Mouse (Mus musculus) neural tube, embryonic 15.5 days (tissue): ENCODE data around the gene Antxr1. TPM values are rescaled to one million over a fixed set of nuclear protein-coding genes. Genes with fewer than 3 reads are reported as not detected.

ENCODE experiments used
- ATAC-seq: fragments of 200-750 bp; cut with Nextera tagmentation; 2 replicates; pipeline ENCODE4 v1.8.0; 2017; ENCODE audit warnings: mild to moderate bottlenecking, moderate TSS enrichment, moderate library complexity; ENCODE audit not compliant: low FRiP score
- H3K27ac ChIP-seq: fragments of 300-500 bp; sonication (generic); replicated peaks from 2 replicates; pipeline ENCODE4 v1.5.1; 2015; ENCODE audit warnings: mild to moderate bottlenecking, inconsistent platforms
- H3K27me3 ChIP-seq: fragments of 300-500 bp; sonication (generic); replicated peaks from 2 replicates; pipeline ENCODE4 v1.6.1; 2015; ENCODE audit warnings: inconsistent platforms
- H3K36me3 ChIP-seq: fragments of 300-500 bp; sonication (generic); 2 replicates; pipeline ENCODE4 v1.6.1; 2015; ENCODE audit warnings: inconsistent platforms
- H3K4me1 ChIP-seq: fragments of 300-500 bp; sonication (generic); 2 replicates; pipeline ENCODE4 v1.6.1; 2015; ENCODE audit warnings: inconsistent platforms
- H3K4me2 ChIP-seq: fragments of 300-500 bp; sonication (generic); 2 replicates; pipeline ENCODE4 v1.6.1; 2015; ENCODE audit warnings: inconsistent platforms, mild to moderate bottlenecking, moderate library complexity
- H3K4me3 ChIP-seq: fragments of 300-500 bp; sonication (generic); replicated peaks from 2 replicates; pipeline ENCODE4 v1.5.1; 2015; ENCODE audit warnings: mild to moderate bottlenecking, inconsistent platforms
- H3K9ac ChIP-seq: fragments of 300-500 bp; sonication (generic); replicated peaks from 2 replicates; pipeline ENCODE4 v1.6.1; 2015; ENCODE audit warnings: mild to moderate bottlenecking, inconsistent platforms
- H3K9me3 ChIP-seq: fragments of 300-500 bp; sonication (generic); replicated peaks from 2 replicates; pipeline ENCODE4 v1.6.1; 2016; ENCODE audit warnings: inconsistent platforms
- WGBS: fragments of 180-500 bp; shearing (Covaris S2); methylation state at CpG from one replicate; pipeline ENCODE4 v1.1.7; 2015; ENCODE audit warnings: mixed read lengths; 5-methylcytosine and 5-hydroxymethylcytosine counted together
- polyA plus RNA-seq: library from polyadenylated mRNA; unstranded; fragments of >200 nt; fragmentation: Nextera tagmentation; extraction: Ambion mirVana; gene quantifications from 2 replicates; pipeline ENCODE4 v1.2.1, GENCODE M21; 2015

Gene Antxr1
- polyA plus RNA-seq, 1 experiment from 2014 or later: 6.7 TPM

DNA sequence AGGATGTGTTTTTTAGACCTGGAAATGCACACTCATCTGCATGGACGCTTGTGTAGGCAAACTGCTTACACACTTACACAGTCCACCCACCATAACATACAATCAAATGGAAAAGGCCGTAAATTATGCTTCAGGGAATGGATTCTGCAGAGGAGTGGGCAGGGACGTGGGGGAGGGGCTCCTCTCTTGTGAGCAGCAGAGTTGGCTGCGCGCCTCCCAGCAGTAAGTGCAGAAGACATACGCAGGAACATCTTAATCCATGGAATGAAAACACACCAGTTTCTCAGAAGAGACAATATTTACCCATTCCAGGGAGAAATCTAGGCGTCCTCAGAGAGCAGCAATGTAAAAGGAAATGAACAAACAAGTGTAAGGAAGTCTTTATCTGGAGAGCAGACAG, 65.2 kb downstream of the Antxr1 start:
- Histone ChIP-seq H3K27me3 (no peaks in the 10 kb centered on the region), H3K4me1 (peaks cover 9% of the 10 kb centered on the region), H3K36me3 (peaks cover 6% of the 10 kb centered on the region; the same call in 1 of the 2 replicates), H3K9me3 (no peaks in the 10 kb centered on the region), H3K4me3 (no peak overlapping the region), H3K27ac (0 out of 2 replicates have a peak overlapping the region, but pooled peaks have one; percentile 24), H3K9ac (no peak overlapping the region), H3K4me2 (0 out of 2 replicates have a peak overlapping the region, but pooled peaks have one; percentile 5)
- 35% methylated on average over 7 of the region's 7 CpGs for WGBS
- ATAC-seq: no peak

DNA sequence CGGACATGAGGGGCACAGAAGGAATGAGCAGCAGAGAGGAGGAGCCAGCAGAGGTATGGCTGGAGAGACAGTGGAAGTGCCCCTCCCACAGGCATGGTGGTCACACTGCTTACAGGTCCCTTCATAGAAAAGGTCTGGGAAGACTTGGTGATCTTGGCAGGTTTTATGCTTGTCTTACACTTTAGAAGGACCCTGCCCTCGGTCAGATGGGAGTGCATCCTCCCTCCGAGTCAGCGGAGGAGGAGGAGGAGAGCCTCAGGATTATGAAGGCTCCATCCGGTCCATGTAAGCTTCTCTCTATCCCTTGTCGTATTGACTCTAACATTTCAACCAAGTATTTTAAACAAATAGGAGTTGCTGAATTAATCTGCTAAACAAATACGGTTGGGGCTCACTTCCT, 65.7 kb downstream of the Antxr1 start:
- Histone ChIP-seq H3K36me3 (peaks cover 6% of the 10 kb centered on the region; the same call in 1 of the 2 replicates), H3K9me3 (no peaks in the 10 kb centered on the region), H3K27me3 (no peaks in the 10 kb centered on the region), H3K9ac (no peak overlapping the region), H3K27ac (no peak overlapping the region), H3K4me2 (no peak overlapping the region), H3K4me1 (peaks cover 9% of the 10 kb centered on the region), H3K4me3 (no peak overlapping the region)
- no peak for ATAC-seq
- WGBS: 83% methylated on average over 7 of the region's 7 CpGs

- Histone ChIP-seq H3K9ac (no peak overlapping the region), H3K4me2 (no peak overlapping the region), H3K4me1 (peaks cover 14% of the 10 kb centered on the region; the same call in 1 of the 2 replicates), H3K9me3 (no peaks in the 10 kb centered on the region), H3K36me3 (no peaks in the 10 kb centered on the region), H3K27me3 (no peaks in the 10 kb centered on the region), H3K27ac (no peak overlapping the region), H3K4me3 (no peak overlapping the region)
- ATAC-seq: no peak
- WGBS: 34% methylated on average over 2 of the region's 2 CpGs
Measured at GRCm38 (mm10) chr6:87262666-87263065, 73.0 kb downstream of the Antxr1 start.

DNA sequence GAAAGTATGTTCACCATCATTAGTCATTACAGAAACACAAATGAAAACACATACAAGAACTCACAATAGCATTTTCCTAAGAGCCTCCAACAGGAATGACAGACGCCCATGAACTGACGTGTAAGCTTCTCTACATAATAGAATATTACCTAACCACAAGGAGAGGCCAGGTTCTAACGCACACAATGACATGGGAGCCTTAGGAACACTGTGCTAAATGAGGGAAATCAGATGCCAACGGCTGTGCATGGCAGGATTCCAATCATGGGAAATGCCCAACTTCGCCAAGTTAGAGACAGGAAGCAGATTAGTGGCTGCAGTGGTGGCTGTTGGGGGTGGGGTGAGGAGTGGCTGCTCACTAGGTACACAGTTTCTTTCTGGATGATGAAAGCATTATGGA, 76.6 kb downstream of the Antxr1 start:
- Histone ChIP-seq H3K4me1 (peaks cover 20% of the 10 kb centered on the region; the same call in 1 of the 2 replicates), H3K36me3 (no peaks in the 10 kb centered on the region; the same call in 1 of the 2 replicates), H3K9ac (no peak overlapping the region), H3K4me3 (no peak overlapping the region), H3K9me3 (no peaks in the 10 kb centered on the region), H3K27ac (0 out of 2 replicates have a peak overlapping the region, but pooled peaks have one; percentile 37), H3K4me2 (no peak overlapping the region), H3K27me3 (no peaks in the 10 kb centered on the region)
- no peak for ATAC-seq
- 65% methylated on average over 5 of the region's 5 CpGs for WGBS

DNA sequence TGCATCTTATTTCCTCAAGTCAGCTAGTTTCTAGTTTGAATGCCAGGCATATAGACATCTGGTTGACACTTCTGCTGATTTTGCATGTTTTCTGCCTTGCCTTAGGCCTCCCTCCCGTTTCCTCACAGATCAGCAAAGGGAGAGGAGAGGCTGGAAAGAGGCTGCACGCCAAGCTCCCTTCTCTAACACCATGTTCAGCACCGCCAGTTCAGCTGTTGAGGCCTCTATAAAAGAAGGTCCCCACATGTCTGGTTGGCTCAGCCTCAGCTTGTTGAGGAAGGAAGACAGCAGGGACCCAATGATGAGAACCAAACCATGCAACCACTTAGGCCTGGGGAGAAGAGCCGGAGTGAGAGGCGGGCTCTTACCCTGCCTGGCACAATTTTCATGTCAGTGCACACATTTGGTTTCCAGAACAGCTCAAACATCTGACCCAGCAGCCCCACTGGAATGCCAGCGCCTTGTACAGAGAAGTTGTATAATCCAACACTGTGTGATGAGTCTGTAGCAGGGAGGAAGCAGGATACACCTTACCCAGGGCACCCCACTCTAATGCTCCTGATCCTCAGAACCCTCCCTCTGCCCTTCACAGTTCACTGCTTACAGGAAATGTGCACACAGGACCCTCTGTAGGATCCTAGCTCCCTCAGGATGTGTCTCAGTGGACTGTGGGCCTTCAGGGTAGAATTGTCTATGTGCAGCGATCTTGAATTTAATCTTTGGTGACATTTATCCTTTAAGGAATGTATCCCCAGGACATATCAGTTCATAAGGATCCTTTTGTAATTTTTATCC, 77.4 kb downstream of the Antxr1 start:
- H3K9me3 ChIP-seq: no peaks in the 10 kb centered on the region
- H3K4me1 ChIP-seq: peaks cover 20% of the 10 kb centered on the region; the same call in 1 of the 2 replicates
- no peaks in the 10 kb centered on the region for H3K27me3 ChIP-seq
- WGBS: 81% methylated on average over 7 of the region's 7 CpGs
- H3K36me3 ChIP-seq: no peaks in the 10 kb centered on the region; the same call in 1 of the 2 replicates
- no peak overlapping the region for H3K4me3 ChIP-seq
- H3K4me2 ChIP-seq: no peak overlapping the region
- peak; percentile 45 for ATAC-seq
- peak overlapping the region; percentile 37; the same call in 1 of the 2 replicates for H3K27ac ChIP-seq
- no peak overlapping the region for H3K9ac ChIP-seq

DNA sequence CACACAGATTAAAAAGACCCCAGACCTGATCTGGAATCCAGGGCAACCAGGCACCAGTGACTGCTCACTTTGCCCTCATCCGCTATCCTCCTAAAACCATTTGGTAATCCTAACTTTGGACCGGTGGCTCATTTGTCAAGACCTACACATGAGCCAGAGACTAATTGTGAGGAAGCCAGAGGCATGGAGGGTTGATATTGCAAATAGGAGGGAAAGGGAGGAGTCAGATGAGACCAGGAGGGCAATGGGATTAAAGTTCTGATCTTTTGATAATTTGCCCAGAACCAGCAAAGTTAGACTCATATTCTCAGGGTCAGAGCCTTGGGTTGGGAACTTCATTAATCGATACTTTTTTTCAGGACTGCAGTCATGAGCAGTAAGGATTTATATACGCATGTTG, 78.2 kb downstream of the Antxr1 start:
- H3K9ac ChIP-seq: no peak overlapping the region
- peaks cover 23% of the 10 kb centered on the region for H3K4me1 ChIP-seq
- no peak overlapping the region for H3K4me3 ChIP-seq
- H3K36me3 ChIP-seq: no peaks in the 10 kb centered on the region; the same call in 1 of the 2 replicates
- no peak overlapping the region for H3K4me2 ChIP-seq
- H3K9me3 ChIP-seq: no peaks in the 10 kb centered on the region
- no peak overlapping the region for H3K27ac ChIP-seq
- H3K27me3 ChIP-seq: no peaks in the 10 kb centered on the region
- no peak for ATAC-seq
- 91% methylated on average over 4 of the region's 4 CpGs for WGBS

DNA sequence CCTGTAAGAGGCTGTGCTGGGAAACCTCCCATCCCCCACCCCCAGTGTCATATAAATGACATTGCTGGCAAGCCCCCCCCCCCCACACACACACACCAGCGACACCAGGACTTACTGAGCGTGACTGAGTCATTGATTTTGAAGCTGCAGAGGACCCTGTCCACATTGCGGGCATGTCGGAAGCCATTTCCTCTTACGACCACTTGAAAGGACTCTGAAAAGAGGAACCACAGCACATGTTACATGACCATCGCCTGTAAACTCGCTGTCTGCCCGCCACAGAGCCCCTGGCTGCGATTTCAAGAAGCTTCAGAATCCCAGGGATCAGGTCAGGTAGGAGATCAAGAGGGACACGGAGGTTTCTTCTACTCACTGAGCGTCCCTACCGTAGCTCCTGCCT, 80.0 kb downstream of the Antxr1 start:
- Histone ChIP-seq H3K27me3 (no peaks in the 10 kb centered on the region), H3K9ac (no peak overlapping the region), H3K9me3 (no peaks in the 10 kb centered on the region), H3K4me1 (peaks cover 32% of the 10 kb centered on the region), H3K27ac (no peak overlapping the region), H3K4me2 (no peak overlapping the region), H3K4me3 (no peak overlapping the region), H3K36me3 (no peaks in the 10 kb centered on the region; the same call in 1 of the 2 replicates)
- no peak for ATAC-seq
- 85% methylated on average over 12 of the region's 12 CpGs for WGBS

- Histone ChIP-seq H3K9me3 (no peaks in the 10 kb centered on the region), H3K27me3 (no peaks in the 10 kb centered on the region), H3K4me3 (no peak overlapping the region), H3K4me1 (peaks cover 32% of the 10 kb centered on the region), H3K9ac (no peak overlapping the region), H3K27ac (no peak overlapping the region), H3K4me2 (no peak overlapping the region), H3K36me3 (no peaks in the 10 kb centered on the region; the same call in 1 of the 2 replicates)
- 32% methylated on average over 7 of the region's 7 CpGs for WGBS
- ATAC-seq: no peak
Measured at GRCm38 (mm10) chr6:87254756-87255155, 80.9 kb downstream of the Antxr1 start.

DNA sequence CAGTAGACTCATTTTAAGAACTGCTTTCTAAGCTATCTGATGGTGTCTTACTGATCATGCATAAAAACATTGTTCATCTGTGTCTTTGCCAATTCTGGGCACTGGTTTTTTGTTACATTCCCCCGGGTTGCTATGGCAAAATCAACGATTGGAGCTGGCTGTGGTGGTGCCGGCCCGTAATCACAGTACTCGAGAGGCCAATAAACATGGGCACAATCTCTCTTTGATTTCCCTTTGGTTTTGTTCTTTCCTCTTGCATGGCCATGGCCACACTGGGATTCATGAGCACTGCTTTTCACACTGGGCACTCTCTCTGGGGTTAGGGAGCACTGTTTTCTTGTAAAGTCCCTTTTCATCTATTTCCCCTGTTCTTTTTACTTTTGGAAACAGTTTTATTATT, 83.9 kb downstream of the Antxr1 start:
- no peaks in the 10 kb centered on the region for H3K9me3 ChIP-seq
- H3K27me3 ChIP-seq: no peaks in the 10 kb centered on the region
- no peak overlapping the region for H3K4me2 ChIP-seq
- no peak overlapping the region for H3K9ac ChIP-seq
- no peak overlapping the region for H3K4me3 ChIP-seq
- peaks cover 19% of the 10 kb centered on the region for H3K4me1 ChIP-seq
- no peak overlapping the region for H3K27ac ChIP-seq
- no peaks in the 10 kb centered on the region; the same call in 1 of the 2 replicates for H3K36me3 ChIP-seq
- no peak for ATAC-seq
- WGBS: 28% methylated on average over 5 of the region's 5 CpGs

DNA sequence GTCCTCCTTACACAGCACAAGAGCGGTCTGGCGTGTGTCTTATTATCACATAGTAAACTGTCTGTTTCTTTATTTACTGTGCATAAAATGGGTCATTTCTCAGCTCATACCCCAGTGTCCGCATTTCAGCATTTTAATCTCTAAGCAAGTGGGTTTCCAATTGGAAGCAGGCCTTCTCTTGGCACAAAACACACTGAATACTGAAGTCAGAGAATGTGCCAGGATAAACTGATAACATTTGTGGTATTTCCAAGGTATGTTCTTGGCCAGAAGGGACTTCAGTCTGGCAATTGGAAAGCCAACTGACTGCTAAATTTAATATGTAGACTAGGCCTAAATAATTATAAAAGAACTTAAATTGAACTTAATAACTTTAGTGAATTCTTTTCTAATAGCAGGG, 84.9 kb downstream of the Antxr1 start:
- Histone ChIP-seq H3K36me3 (no peaks in the 10 kb centered on the region), H3K4me2 (no peak overlapping the region), H3K9ac (no peak overlapping the region), H3K4me1 (peaks cover 19% of the 10 kb centered on the region), H3K27ac (no peak overlapping the region), H3K9me3 (no peaks in the 10 kb centered on the region), H3K4me3 (no peak overlapping the region), H3K27me3 (no peaks in the 10 kb centered on the region)
- ATAC-seq: no peak
- WGBS: 78% methylated on average over 3 of the region's 3 CpGs

GRCm38 (mm10) chr6:87248226-87248834, 87.3 kb downstream of the Antxr1 start:
- H3K4me2 ChIP-seq: no peak overlapping the region
- H3K36me3 ChIP-seq: no peaks in the 10 kb centered on the region
- no peak overlapping the region for H3K27ac ChIP-seq
- no peaks in the 10 kb centered on the region for H3K27me3 ChIP-seq
- H3K4me3 ChIP-seq: no peak overlapping the region
- H3K4me1 ChIP-seq: peaks cover 12% of the 10 kb centered on the region
- no peaks in the 10 kb centered on the region for H3K9me3 ChIP-seq
- WGBS: 74% methylated on average over 9 of the region's 9 CpGs
- no peak overlapping the region for H3K9ac ChIP-seq
- ATAC-seq: no peak
